Mouse (Mus musculus): ENCODE measurements at regions not wholly inside any gene's neighbourhood (a gene's known extent, or its start where the extent isn't known, plus 50 kb on each side); places are given as distances from the start of the nearest gene placed in this dataset.

GRCm38 (mm10) chr15:7003311-7003710 lies 87.1 kb upstream of the Lifr start:
- in situ Hi-C loops (cut with MboI, MseI), result loop anchor here (25.0 kb wide), 1 partner anchor 1659 kb away; no protein-coding TSS in a partner anchor

- in situ Hi-C loops (cut with MboI, MseI), result loop anchor here (25.0 kb wide), 1 partner anchor 1657 kb away; no protein-coding TSS in a partner anchor
Measured at GRCm38 (mm10) chr15:7005142-7005541, 85.3 kb upstream of the Lifr start.

GRCm38 (mm10) chr15:7006271-7006670 lies 84.1 kb upstream of the Lifr start:
- in situ Hi-C loops (cut with MboI, MseI), result loop anchor here (25.0 kb wide), 1 partner anchor 1656 kb away; no protein-coding TSS in a partner anchor

GRCm38 (mm10) chr15:7008725-7009380 lies 81.6 kb upstream of the Lifr start:
- in situ Hi-C loops (cut with MboI, MseI), result loop anchor here (25.0 kb wide), 1 partner anchor 1653 kb away; no protein-coding TSS in a partner anchor

GRCm38 (mm10) chr15:7010966-7011695 lies 79.3 kb upstream of the Lifr start:
- in situ Hi-C loops (cut with MboI, MseI), result loop anchor here (25.0 kb wide), 1 partner anchor 1651 kb away; no protein-coding TSS in a partner anchor

GRCm38 (mm10) chr15:7011696-7012070 lies 78.7 kb upstream of the Lifr start:
- in situ Hi-C loops (cut with MboI, MseI), result loop anchor here (25.0 kb wide), 1 partner anchor 1651 kb away; no protein-coding TSS in a partner anchor

- in situ Hi-C loops (cut with MboI, MseI), result loop anchor here (25.0 kb wide), 1 partner anchor 1650 kb away; no protein-coding TSS in a partner anchor
Measured at GRCm38 (mm10) chr15:7012446-7012845, 78.0 kb upstream of the Lifr start.

- in situ Hi-C loops (cut with MboI, MseI), result loop anchor here (25.0 kb wide), 1 partner anchor 1649 kb away; no protein-coding TSS in a partner anchor
Measured at GRCm38 (mm10) chr15:7013047-7013446, 77.4 kb upstream of the Lifr start.

GRCm38 (mm10) chr15:7014984-7015383 lies 75.4 kb upstream of the Lifr start:
- in situ Hi-C loops (cut with MboI, MseI), result loop anchor here (25.0 kb wide), 1 partner anchor 1647 kb away; no protein-coding TSS in a partner anchor

GRCm38 (mm10) chr15:7016018-7016417 lies 74.4 kb upstream of the Lifr start:
- in situ Hi-C loops (cut with MboI, MseI), result loop anchor here (25.0 kb wide), 1 partner anchor 1646 kb away; no protein-coding TSS in a partner anchor

GRCm38 (mm10) chr15:7017281-7017845 lies 73.1 kb upstream of the Lifr start:
- in situ Hi-C loops (cut with MboI, MseI), result loop anchor here (25.0 kb wide), 1 partner anchor 1645 kb away; no protein-coding TSS in a partner anchor

GRCm38 (mm10) chr15:7022660-7023059 lies 67.8 kb upstream of the Lifr start:
- in situ Hi-C loops (cut with MboI, MseI), result loop anchor here (25.0 kb wide), 1 partner anchor 1640 kb away; no protein-coding TSS in a partner anchor

- in situ Hi-C loops (cut with MboI, MseI), result no loop called here
Measured at GRCm38 (mm10) chr15:7025194-7025593, 65.2 kb upstream of the Lifr start.

- in situ Hi-C loops (cut with MboI, MseI), result no loop called here
Measured at GRCm38 (mm10) chr15:7031297-7032043, 58.9 kb upstream of the Lifr start.

- in situ Hi-C loops (cut with MboI, MseI), result no loop called here
Measured at GRCm38 (mm10) chr15:7037475-7037874, 52.9 kb upstream of the Lifr start.

GRCm38 (mm10) chr15:7039119-7039518 lies 51.3 kb upstream of the Lifr start:
- in situ Hi-C loops (cut with MboI, MseI), result no loop called here

- in situ Hi-C loops (cut with MboI, MseI), result loop anchor here (5.0 to 10.0 kb wide), 2 partner anchors 1212 to 1765 kb away; no protein-coding TSS in a partner anchor
Measured at GRCm38 (mm10) chr15:7039825-7040224, 50.6 kb upstream of the Lifr start.
